Mouse (Mus musculus) c-Kit-positive CD71-positive TER-119-positive erythroid progenitor cells, embryonic 14.5 days (primary cell): ENCODE data around the gene Ttc28.

ENCODE experiments used
- DNase-seq: peaks from one replicate; pipeline ENCODE4 v3.0.0-alpha.2; 2013; ENCODE audit warnings: low spot score

The Ttc28 gene

GRCm38 (mm10) chr5:111098516-111099274, 219.1 kb downstream of the Ttc28 start:
- DNase-seq, result no peak

GRCm38 (mm10) chr5:111100585-111100984, 221.0 kb downstream of the Ttc28 start:
- DNase-seq, result no peak

GRCm38 (mm10) chr5:111101383-111101932, 221.9 kb downstream of the Ttc28 start:
- no peak for DNase-seq

GRCm38 (mm10) chr5:111104801-111105200, 225.2 kb downstream of the Ttc28 start:
- no peak for DNase-seq

GRCm38 (mm10) chr5:111111378-111111777, 231.8 kb downstream of the Ttc28 start:
- DNase-seq, result no peak

- DNase-seq, result no peak
Observed at GRCm38 (mm10) chr5:111113183-111113582, 233.6 kb downstream of the Ttc28 start.

GRCm38 (mm10) chr5:111113694-111114375, 234.2 kb downstream of the Ttc28 start:
- no peak for DNase-seq

- no peak for DNase-seq
Observed at GRCm38 (mm10) chr5:111114597-111114996, 235.0 kb downstream of the Ttc28 start.

- DNase-seq, result no peak
Observed at GRCm38 (mm10) chr5:111115519-111116350, 236.1 kb downstream of the Ttc28 start.

- no peak for DNase-seq
Observed at GRCm38 (mm10) chr5:111119805-111120204, 240.2 kb downstream of the Ttc28 start.

GRCm38 (mm10) chr5:111120298-111120697, 240.7 kb downstream of the Ttc28 start:
- DNase-seq, result no peak

GRCm38 (mm10) chr5:111120705-111121420, 241.3 kb downstream of the Ttc28 start:
- DNase-seq, result no peak

- no peak for DNase-seq
Observed at GRCm38 (mm10) chr5:111122332-111123049, 242.9 kb downstream of the Ttc28 start.

- no peak for DNase-seq
Observed at GRCm38 (mm10) chr5:111123050-111123746, 243.6 kb downstream of the Ttc28 start.

GRCm38 (mm10) chr5:111124620-111125200, 245.1 kb downstream of the Ttc28 start:
- DNase-seq, result no peak

GRCm38 (mm10) chr5:111125746-111126145, 246.1 kb downstream of the Ttc28 start:
- DNase-seq, result no peak

- no peak for DNase-seq
Observed at GRCm38 (mm10) chr5:111127786-111128185, 248.2 kb downstream of the Ttc28 start.

GRCm38 (mm10) chr5:111130121-111130520, 250.5 kb downstream of the Ttc28 start:
- no peak for DNase-seq

- no peak for DNase-seq
Observed at GRCm38 (mm10) chr5:111131561-111131960, 252.0 kb downstream of the Ttc28 start.

GRCm38 (mm10) chr5:111133150-111133549, 253.5 kb downstream of the Ttc28 start:
- no peak for DNase-seq
